Mouse (Mus musculus): ENCODE data around the gene P2rx1.

The P2rx1 gene

GRCm38 (mm10) chr11:73020953-73021800 is 22.3 kb downstream of the P2rx1 start:
- DNase-seq (ENCODE audit: inconsistent age in 2 of 2, low spot score in 1 of 2) = peak; percentile 80 to 86

- DNase-seq (ENCODE audit: inconsistent age in 2 of 2, low spot score in 1 of 2) = peak; percentile 77 to 82
These were observed 24.2 kb downstream of the P2rx1 start for GRCm38 (mm10) chr11:73023099-73023498.

- no peak for DNase-seq (ENCODE audit: inconsistent age in 2 of 2, low spot score in 1 of 2)
These were observed 24.9 kb downstream of the P2rx1 start for GRCm38 (mm10) chr11:73023827-73024226.

- peak in 1 of 2 experiments; percentile 50 for DNase-seq (ENCODE audit: inconsistent age in 2 of 2, low spot score in 1 of 2)
These were observed 25.5 kb downstream of the P2rx1 start for GRCm38 (mm10) chr11:73024236-73024904.

GRCm38 (mm10) chr11:73026961-73027360 is 28.1 kb downstream of the P2rx1 start:
- DNase-seq (ENCODE audit: inconsistent age in 2 of 2, low spot score in 1 of 2) = no peak

GRCm38 (mm10) chr11:73030821-73031498 is 32.1 kb downstream of the P2rx1 start:
- peak; percentile 93 to 96 for DNase-seq (ENCODE audit: inconsistent age in 2 of 2, low spot score in 1 of 2)

- DNase-seq (ENCODE audit: inconsistent age in 2 of 2, low spot score in 1 of 2) = no peak
These were observed 32.6 kb downstream of the P2rx1 start for GRCm38 (mm10) chr11:73031536-73031935.

GRCm38 (mm10) chr11:73036077-73036476 is 37.2 kb downstream of the P2rx1 start:
- DNase-seq (ENCODE audit: inconsistent age in 2 of 2, low spot score in 1 of 2) = no peak

GRCm38 (mm10) chr11:73036889-73037288 is 38.0 kb downstream of the P2rx1 start:
- peak; percentile 80 to 81 for DNase-seq (ENCODE audit: inconsistent age in 2 of 2, low spot score in 1 of 2)

GRCm38 (mm10) chr11:73037691-73038090 is 38.8 kb downstream of the P2rx1 start:
- DNase-seq (ENCODE audit: inconsistent age in 2 of 2, low spot score in 1 of 2) = no peak

- DNase-seq (ENCODE audit: inconsistent age in 2 of 2, low spot score in 1 of 2) = peak; percentile 56 to 87
These were observed 40.3 kb downstream of the P2rx1 start for GRCm38 (mm10) chr11:73039102-73039799.

- DNase-seq (ENCODE audit: inconsistent age in 2 of 2, low spot score in 1 of 2) = no peak
These were observed 45.4 kb downstream of the P2rx1 start for GRCm38 (mm10) chr11:73044229-73044755.

GRCm38 (mm10) chr11:73044789-73045188 is 45.9 kb downstream of the P2rx1 start:
- DNase-seq (ENCODE audit: inconsistent age in 2 of 2, low spot score in 1 of 2) = peak in 1 of 2 experiments; percentile 16

- peak; percentile 95 to 99 for DNase-seq (ENCODE audit: inconsistent age in 2 of 2, low spot score in 1 of 2)
These were observed 48.7 kb downstream of the P2rx1 start, which contains the start of gene Ncbp3 for GRCm38 (mm10) chr11:73047542-73047996. Gene Ncbp3, plus strand, starts transcription at chr11:73047783.

GRCm38 (mm10) chr11:73048030-73048876 is 49.4 kb downstream of the P2rx1 start:
- DNase-seq (ENCODE audit: inconsistent age in 2 of 2, low spot score in 1 of 2) = no peak

- peak; percentile 76 to 93 for DNase-seq (ENCODE audit: inconsistent age in 2 of 2, low spot score in 1 of 2)
These were observed 50.4 kb downstream of the P2rx1 start for GRCm38 (mm10) chr11:73049335-73049734.

- DNase-seq (ENCODE audit: inconsistent age in 2 of 2, low spot score in 1 of 2) = no peak
These were observed 53.9 kb downstream of the P2rx1 start for GRCm38 (mm10) chr11:73052795-73053194.

- no peak for DNase-seq (ENCODE audit: inconsistent age in 2 of 2, low spot score in 1 of 2)
These were observed 58.8 kb downstream of the P2rx1 start for GRCm38 (mm10) chr11:73057701-73058100.

- DNase-seq (ENCODE audit: inconsistent age in 2 of 2, low spot score in 1 of 2) = no peak
These were observed 60.7 kb downstream of the P2rx1 start for GRCm38 (mm10) chr11:73059630-73060029.

GRCm38 (mm10) chr11:73061413-73061812 is 62.5 kb downstream of the P2rx1 start:
- DNase-seq (ENCODE audit: inconsistent age in 2 of 2, low spot score in 1 of 2) = no peak
